Comparison of ENCODE assay signal across 8 mouse cellular contexts in the genomic region with DNA sequence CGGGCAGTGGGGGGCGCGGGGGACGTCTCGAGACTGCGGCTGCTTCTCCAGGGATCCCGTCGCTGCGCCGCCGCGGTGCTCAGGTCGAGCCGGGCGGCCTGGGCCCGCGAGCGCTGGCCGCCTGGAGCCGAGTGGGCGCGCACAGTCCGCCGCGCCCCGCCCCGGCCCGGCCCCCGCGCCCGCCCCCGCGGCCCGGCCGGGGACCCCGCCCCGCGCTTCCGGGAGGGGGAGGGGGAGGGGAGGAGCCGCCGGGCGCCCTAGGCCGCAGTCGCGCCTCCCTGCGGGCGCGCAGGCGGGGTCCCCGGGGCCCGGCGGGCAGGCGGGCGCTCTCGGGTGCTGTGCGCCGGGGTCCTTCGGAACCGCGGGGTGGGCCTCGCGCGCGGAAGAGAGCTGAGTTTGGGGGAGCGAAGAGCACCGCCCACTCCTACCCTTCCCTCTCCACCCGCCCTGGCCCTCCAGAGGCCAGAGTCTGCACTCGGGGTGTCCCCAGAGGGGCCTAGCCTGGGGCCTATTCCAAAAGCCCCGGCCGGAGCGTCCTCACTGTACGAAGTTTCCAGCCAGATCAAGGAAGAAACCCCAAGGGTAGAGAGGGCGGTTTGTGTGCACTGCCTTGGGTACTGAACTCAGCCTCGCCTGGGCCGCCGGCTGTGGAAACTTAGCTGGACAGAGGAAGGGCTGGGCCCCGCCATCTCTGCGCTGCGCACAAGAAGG. TPM values are rescaled to one million over a fixed set of nuclear protein-coding genes. Genes with fewer than 3 reads are reported as not detected.
DNase-seq lines count a peak whose midpoint lies in the region; ATAC-seq lines count a peak whose summit lies in the region.

No protein-coding gene starts in this region.

- peak overlapping the region; percentile 93 for H3K4me2 ChIP-seq in forebrain, embryonic 13.5 days
- H3K4me2 ChIP-seq in liver, embryonic 16.5 days (ENCODE audit: low read depth, low read length), result peak overlapping the region; percentile 96
- H3K4me2 ChIP-seq in neural tube, embryonic 12.5 days (replicated peaks), result peak overlapping the region; percentile 93
- peak overlapping the region; percentile 75 for H3K4me2 ChIP-seq in stomach, embryonic 16.5 days (ENCODE audit: low read depth, low read length)

- peak; percentile 64 for DNase-seq in c-Kit-positive CD71-positive TER-119-positive erythroid progenitor cells, embryonic 14.5 days (ENCODE audit: low spot score)
- peak; percentile 87 to 88 for DNase-seq in heart, postnatal 10 days
- DNase-seq in kidney, postnatal 4 days, result peak; percentile 84 to 92

- intact Hi-C loops in heart, postnatal 10 days (cut with DNase I), result loop anchor here (2.0 kb wide), 2 partner anchors 32 to 44 kb away; no protein-coding TSS in a partner anchor

- H3K9ac ChIP-seq in forebrain, embryonic 13.5 days, result peak overlapping the region; percentile 95
- peak overlapping the region; percentile 98 for H3K9ac ChIP-seq in liver, embryonic 16.5 days (ENCODE audit: low read depth, low read length)
- peak overlapping the region; percentile 92 for H3K9ac ChIP-seq in neural tube, embryonic 12.5 days
- H3K9ac ChIP-seq in stomach, embryonic 16.5 days (ENCODE audit: low read length), result peak overlapping the region; percentile 95

- H3K9me3 ChIP-seq in forebrain, embryonic 13.5 days (replicated peaks), result no peaks in the 10 kb centered on the region
- H3K9me3 ChIP-seq in liver, embryonic 16.5 days (replicated peaks; ENCODE audit: control insufficient read depth, low read length), result no peaks in the 10 kb centered on the region
- H3K9me3 ChIP-seq in neural tube, embryonic 12.5 days, result no peaks in the 10 kb centered on the region
- no peaks in the 10 kb centered on the region for H3K9me3 ChIP-seq in stomach, embryonic 16.5 days (replicated peaks; ENCODE audit: control insufficient read depth, low read length)

- peak overlapping the region; percentile 98 for H3K4me3 ChIP-seq in forebrain, embryonic 13.5 days
- peak overlapping the region; percentile 97 for H3K4me3 ChIP-seq in liver, embryonic 16.5 days (ENCODE audit: low read depth, low read length)
- peak overlapping the region; percentile 82 for H3K4me3 ChIP-seq in neural tube, embryonic 12.5 days
- H3K4me3 ChIP-seq in stomach, embryonic 16.5 days (replicated peaks; ENCODE audit: low read length), result peak overlapping the region; percentile 93

- H3K4me1 ChIP-seq in forebrain, embryonic 13.5 days, result peaks cover 51% of the 10 kb centered on the region
- H3K4me1 ChIP-seq in liver, embryonic 16.5 days (ENCODE audit: control insufficient read depth, low read depth, low read length), result peaks cover 36% of the 10 kb centered on the region
- peaks cover 19% of the 10 kb centered on the region; the same call in 1 of the 2 replicates for H3K4me1 ChIP-seq in neural tube, embryonic 12.5 days
- peaks cover 22% of the 10 kb centered on the region for H3K4me1 ChIP-seq in stomach, embryonic 16.5 days (ENCODE audit: control insufficient read depth, insufficient read depth, low read length)

- H3K36me3 ChIP-seq in forebrain, embryonic 13.5 days (ENCODE audit: poor library complexity, severe bottlenecking), result no peaks in the 10 kb centered on the region
- peaks cover 4% of the 10 kb centered on the region for H3K36me3 ChIP-seq in liver, embryonic 16.5 days (ENCODE audit: control insufficient read depth, insufficient read depth)
- no peaks in the 10 kb centered on the region for H3K36me3 ChIP-seq in neural tube, embryonic 12.5 days
- no peaks in the 10 kb centered on the region for H3K36me3 ChIP-seq in stomach, embryonic 16.5 days (ENCODE audit: control insufficient read depth, insufficient read depth, low read length)

- H3K27me3 ChIP-seq in forebrain, embryonic 13.5 days, result no peaks in the 10 kb centered on the region
- no peaks in the 10 kb centered on the region; the same call in 1 of the 2 replicates for H3K27me3 ChIP-seq in liver, embryonic 16.5 days (ENCODE audit: control insufficient read depth, insufficient read depth, low read depth, low read length)
- H3K27me3 ChIP-seq in neural tube, embryonic 12.5 days (replicated peaks), result no peaks in the 10 kb centered on the region
- H3K27me3 ChIP-seq in stomach, embryonic 16.5 days (ENCODE audit: control insufficient read depth, insufficient read depth, low read length), result no peaks in the 10 kb centered on the region

- peak overlapping the region; percentile 87 for H3K27ac ChIP-seq in forebrain, embryonic 13.5 days
- peak overlapping the region; percentile 83 for H3K27ac ChIP-seq in liver, embryonic 16.5 days (ENCODE audit: low read length)
- H3K27ac ChIP-seq in neural tube, embryonic 12.5 days, result peak overlapping the region; percentile 82
- H3K27ac ChIP-seq in stomach, embryonic 16.5 days (ENCODE audit: low read length), result peak overlapping the region; percentile 94

- peak; percentile 57 for ATAC-seq in CD4-positive, CD25-positive, alpha-beta regulatory T cell, adult 4 months
- peak; percentile 89 for ATAC-seq in forebrain, embryonic 13.5 days
- ATAC-seq in liver, embryonic 16.5 days (ENCODE audit: low read depth), result peak; percentile 91
- ATAC-seq in neural tube, embryonic 12.5 days (ENCODE audit: low FRiP score, low read depth), result peak; percentile 89
- ATAC-seq in stomach, embryonic 16.5 days (ENCODE audit: insufficient read depth, low FRiP score), result peak; percentile 95

- under 1% methylated on average over 29 of the region's 79 CpGs for WGBS in forebrain, embryonic 13.5 days
- under 1% methylated on average over 36 of the region's 79 CpGs for WGBS in liver, embryonic 16.5 days (ENCODE audit: insufficient replicate concordance)
- WGBS in neural tube, embryonic 12.5 days, result under 1% methylated on average over 59 of the region's 79 CpGs
- WGBS in stomach, embryonic 16.5 days, result 1% methylated on average over 56 of the region's 79 CpGs

RNA-seq across cellular contexts. Expression of gene Stk24, which starts 0.5 kb away (rescaled TPM):
- 10 to 100 TPM; 63.3 to 68.7 TPM for polyA plus RNA-seq in CD4-positive, CD25-positive, alpha-beta regulatory T cell, adult 4 months (2017; shearing (Covaris generic))
- 24.3 and 26.1 TPM in 2 replicates for polyA plus RNA-seq in forebrain, embryonic 13.5 days (2015; fragmentation: Nextera tagmentation; extraction: Ambion mirVana)
- 10 to 100 TPM; 86.3 to 96.3 TPM for total RNA-seq in heart, postnatal 10 days (2021)
- polyA plus RNA-seq in liver, embryonic 16.5 days (2015; fragmentation: Nextera tagmentation; extraction: Ambion mirVana), result 24.3 and 26.1 TPM in 2 replicates
- polyA plus RNA-seq in neural tube, embryonic 12.5 days (2016; fragmentation: Nextera tagmentation; extraction: Ambion mirVana), result 33.7 and 36.6 TPM in 2 replicates
- polyA plus RNA-seq in stomach, embryonic 16.5 days (2015; fragmentation: Nextera tagmentation; extraction: Ambion mirVana), result 33.2 and 33.6 TPM in 2 replicates

Comparison
In these comparisons a context has a peak if more than half of its experiments do, and no peak if none do; other contexts are left out.
1. Peak in every context shown above with its lines: DNase-seq, ATAC-seq, H3K4me3 ChIP-seq and H3K27ac ChIP-seq.